Mouse (Mus musculus): Measurements from ENCODE around the gene Mdfi. TPM values are rescaled to one million over a fixed set of nuclear protein-coding genes. Genes with fewer than 3 reads are reported as not detected.
"Not testable (repeated sequence)": the region's sequence is repeated elsewhere in the genome, so short reads cannot be mapped to it uniquely, and the experiment has no call there.

Mdfi gene
- total RNA-seq (2021), result 1 to 10 TPM in 1 of 2 experiments, under 1 TPM in 1; 0.80 to 1.4 TPM

DNA sequence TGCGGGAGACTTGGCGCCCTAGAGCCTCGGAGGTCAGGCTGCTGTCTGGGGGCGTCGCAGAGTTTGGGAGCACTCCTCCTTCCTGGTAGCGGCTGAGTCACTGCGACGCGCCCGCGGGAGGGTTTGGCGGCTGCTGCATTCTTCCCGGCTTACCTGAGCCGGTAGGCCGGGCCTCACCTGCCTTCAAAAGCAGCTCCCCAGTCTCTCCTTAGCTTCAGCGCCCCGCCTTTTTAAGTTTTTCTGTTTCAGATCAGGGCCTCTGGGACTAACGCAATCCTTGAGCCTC, at the start of gene Mdfi:
Gene Mdfi (minus strand): TSS at position 210 of the 286 bp plus-strand sequence.
- intact Hi-C loops (cut with DNase I), result no loop called here
- no peak for DNase-seq (ENCODE audit: low spot score in 2 of 2)

DNA sequence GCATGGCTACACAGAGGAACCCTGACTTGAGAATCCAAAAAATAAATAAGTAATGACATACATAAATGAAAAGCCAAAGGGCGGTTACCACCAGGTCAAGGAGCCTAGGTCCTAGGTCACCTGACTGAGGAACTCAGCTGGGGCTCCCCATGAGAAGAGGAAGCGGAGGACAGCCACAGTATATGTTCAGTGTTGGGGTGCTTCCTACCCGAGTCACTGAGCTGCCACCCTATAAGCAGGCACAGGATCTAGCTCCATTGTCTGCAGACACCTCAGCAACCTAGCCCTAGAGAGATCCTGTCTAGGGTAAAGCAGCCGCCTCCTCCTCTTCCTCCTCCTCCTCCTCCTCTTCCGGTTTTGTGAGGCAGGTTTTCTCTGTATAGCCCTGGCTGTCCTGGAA, 48.6 kb upstream of the Mdfi start:
- intact Hi-C loops (cut with DNase I), result no loop called here
- no peak for DNase-seq (ENCODE audit: low spot score in 2 of 2)

DNA sequence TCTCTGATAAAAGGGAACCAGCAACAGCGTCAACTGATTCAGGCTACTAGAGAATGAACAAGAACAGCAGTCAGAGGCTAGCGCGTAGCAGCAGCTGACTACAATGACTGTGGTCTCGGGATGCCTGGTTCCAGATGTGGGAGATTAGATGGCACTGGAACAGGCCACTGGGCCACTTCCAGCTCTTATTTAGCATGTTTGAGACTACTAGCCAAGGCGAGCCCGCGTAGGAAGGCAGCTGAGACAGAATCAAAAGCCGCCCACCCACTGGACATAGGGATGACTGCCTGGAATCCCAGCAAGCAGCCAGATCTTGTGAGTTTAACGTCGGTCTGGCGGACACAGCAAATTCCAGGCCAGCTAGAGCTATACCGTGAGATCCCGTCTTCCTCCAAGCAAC, 46.8 kb upstream of the Mdfi start:
- intact Hi-C loops (cut with DNase I), result no loop called here
- DNase-seq (ENCODE audit: low spot score in 2 of 2), result peak in 1 of 2 experiments; percentile 59

DNA sequence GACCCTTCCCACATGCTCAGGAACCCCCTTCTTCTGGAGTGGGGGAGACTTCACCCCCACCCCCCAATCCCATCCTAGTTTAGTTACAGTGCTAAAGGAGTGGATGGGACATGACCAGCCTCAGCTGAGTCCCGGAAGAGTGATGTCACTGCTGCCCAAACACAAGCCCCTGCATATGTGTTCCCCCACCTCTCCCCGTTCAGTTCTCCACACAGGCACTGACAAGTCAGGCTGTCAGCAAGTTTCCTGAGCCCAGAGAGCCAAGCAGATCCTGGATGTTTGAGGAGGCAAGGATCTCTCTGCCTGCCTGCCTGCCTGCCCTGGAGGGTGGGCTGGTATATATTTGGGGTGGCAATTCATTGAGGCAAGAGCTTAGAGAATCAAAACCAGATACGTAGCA, 44.7 kb upstream of the Mdfi start:
- DNase-seq (ENCODE audit: low spot score in 2 of 2), result no peak
- intact Hi-C loops (cut with DNase I), result loop anchor here (5.0 to 10.0 kb wide), 3 partner anchors 142 to 526 kb away; partner anchors contain the start of genes Nfya and Tfeb

DNA sequence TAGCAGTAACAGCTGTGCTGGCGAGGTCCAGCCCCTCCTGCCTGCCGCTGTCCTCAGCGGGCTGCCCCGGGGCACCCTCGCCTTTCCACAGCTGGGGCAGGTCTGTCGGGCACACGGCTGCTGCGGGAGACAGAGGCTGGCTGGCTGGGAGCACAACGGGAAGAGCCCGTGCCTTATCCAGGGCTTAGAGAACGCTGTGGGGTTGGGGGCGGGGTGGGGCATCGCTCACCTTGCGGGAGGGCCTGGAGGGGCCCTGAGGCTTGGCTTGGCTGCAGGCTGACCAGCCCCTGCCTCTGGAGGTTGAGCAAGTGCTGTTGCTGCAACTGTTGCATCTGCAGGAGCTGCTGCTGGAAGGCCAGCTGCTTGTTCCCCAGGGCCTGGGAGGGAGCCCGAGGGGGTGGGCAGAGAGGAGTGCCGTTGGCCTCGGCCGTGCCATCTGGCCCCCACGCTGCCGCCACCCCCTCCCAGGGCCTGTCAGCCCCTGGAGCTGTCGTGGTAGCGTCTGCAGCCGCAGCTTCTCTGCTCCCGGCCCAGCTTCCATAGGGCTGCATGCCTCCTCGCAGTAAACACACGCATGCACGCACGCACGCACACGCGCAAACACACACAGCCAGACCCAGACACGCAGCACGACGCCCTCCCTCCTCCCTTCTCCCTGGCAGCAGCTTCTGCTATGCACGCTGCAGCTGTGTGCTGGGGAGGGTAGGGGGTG, 44.0 kb upstream of the Mdfi start:
- peak; percentile 80 to 87 for DNase-seq (ENCODE audit: low spot score in 2 of 2)
- intact Hi-C loops (cut with DNase I), result loop anchor here (5.0 to 10.0 kb wide), 3 partner anchors 141 to 526 kb away; partner anchors contain the start of genes Nfya and Tfeb

DNA sequence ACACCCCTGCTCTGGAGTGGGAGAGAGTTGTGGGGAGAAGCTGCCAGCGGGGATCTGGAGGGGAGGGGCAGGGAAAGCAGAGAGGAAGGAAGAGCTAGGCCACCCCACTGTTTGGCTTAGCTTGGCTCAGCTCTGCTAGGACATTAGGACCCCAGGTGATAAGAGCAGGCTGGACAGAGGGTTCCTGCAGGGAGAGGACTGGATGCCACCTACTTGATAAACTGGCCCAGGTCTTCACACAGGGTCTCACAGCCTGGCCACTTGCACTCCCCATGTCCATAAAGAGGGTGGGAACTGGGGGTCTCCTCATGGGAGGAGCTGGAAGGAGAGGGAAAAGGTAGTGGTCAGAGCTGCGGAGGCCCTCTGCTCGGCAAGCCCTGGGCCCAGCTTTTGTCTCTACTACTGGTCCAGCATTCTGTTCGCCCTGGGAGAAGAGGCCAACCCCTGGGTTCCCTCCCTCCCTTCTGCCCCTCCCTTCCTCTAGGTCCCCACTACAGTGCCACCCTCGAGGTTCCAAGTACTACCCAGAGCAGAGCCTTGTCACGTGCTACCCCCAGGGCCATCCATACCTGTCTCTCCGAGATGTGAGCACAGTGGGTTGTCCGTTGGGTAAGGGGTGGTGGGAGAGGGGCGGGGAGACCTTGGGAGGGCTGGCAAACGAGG, 43.4 kb upstream of the Mdfi start:
- intact Hi-C loops (cut with DNase I), result loop anchor here (5.0 to 10.0 kb wide), 3 partner anchors 141 to 527 kb away; partner anchors contain the start of genes Nfya and Tfeb
- DNase-seq (ENCODE audit: low spot score in 2 of 2), result peak in 1 of 2 experiments; percentile 17

DNA sequence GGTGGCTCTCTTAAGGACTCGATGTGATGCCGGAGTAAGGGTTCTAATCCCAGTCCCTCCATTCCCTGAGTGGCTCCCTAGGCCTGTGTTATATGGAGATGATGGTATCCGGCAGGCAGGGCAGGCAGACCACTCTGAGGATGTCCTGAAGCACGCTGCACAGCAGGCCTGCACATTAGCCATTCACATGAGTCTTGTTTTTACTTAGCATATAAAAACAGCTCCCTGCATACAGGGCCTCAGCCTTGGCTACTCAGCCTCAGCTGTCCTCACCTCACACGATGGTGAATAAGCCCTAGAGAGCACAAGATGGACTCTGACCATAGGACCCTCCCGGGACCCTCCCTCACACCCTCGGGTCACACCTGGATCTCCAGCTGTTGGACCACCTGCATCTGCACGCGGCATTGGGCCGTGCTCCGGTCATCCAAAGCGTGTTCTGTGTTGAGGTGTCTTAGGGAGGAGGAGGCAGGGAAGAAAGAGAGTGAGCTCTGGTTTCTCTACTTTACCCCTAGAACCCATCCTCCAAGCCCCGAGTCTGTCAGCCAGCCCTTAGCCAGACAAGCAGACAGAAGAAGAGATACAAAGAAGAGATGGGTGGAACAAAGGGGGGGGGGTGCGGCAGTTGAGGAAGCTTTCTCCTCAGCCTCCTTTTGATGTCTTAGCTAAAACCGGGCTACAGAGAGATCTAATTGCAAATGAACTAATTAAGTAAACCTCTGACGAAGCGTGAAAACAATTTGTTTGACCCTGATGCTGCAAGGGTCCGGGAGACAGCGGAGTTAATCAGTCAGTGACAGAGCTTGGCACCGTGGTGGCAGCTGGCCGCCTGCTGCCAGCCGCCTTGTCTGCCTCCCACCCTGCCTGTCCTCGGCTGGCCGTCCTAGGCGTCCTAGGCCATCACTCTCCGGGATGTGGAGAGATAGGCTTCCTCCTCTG, 42.6 kb upstream of the Mdfi start:
- intact Hi-C loops (cut with DNase I), result loop anchor here (5.0 to 10.0 kb wide), 3 partner anchors 140 to 528 kb away; partner anchors contain the start of genes Nfya and Tfeb
- DNase-seq (ENCODE audit: low spot score in 2 of 2), result no peak

DNA sequence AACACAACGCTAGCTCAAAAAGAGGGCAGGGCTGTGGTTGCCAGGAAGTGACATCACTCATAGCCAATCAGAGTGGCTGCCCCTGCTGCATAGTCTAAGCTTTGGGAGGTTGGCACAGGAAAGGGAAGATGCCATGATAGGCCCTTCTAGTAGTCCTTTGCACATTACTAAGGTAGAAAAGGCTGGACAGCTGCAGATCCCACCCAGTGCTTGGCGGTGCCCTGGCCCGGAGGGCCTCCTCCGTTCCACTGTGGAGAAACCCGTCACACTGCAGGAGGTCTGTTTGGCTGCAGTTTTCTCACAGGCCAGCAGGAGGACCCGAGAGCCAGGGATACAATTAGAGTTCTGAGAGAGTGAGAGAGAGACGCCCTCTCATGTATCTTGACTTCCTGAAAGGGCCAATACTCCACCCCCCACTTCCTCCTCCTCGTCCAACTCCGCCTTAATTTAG, 38.9 kb upstream of the Mdfi start:
- intact Hi-C loops (cut with DNase I), result loop anchor here (2.0 to 10.0 kb wide), 5 partner anchors 51 to 531 kb away; partner anchors contain the start of genes Foxp4 and Nfya

DNA sequence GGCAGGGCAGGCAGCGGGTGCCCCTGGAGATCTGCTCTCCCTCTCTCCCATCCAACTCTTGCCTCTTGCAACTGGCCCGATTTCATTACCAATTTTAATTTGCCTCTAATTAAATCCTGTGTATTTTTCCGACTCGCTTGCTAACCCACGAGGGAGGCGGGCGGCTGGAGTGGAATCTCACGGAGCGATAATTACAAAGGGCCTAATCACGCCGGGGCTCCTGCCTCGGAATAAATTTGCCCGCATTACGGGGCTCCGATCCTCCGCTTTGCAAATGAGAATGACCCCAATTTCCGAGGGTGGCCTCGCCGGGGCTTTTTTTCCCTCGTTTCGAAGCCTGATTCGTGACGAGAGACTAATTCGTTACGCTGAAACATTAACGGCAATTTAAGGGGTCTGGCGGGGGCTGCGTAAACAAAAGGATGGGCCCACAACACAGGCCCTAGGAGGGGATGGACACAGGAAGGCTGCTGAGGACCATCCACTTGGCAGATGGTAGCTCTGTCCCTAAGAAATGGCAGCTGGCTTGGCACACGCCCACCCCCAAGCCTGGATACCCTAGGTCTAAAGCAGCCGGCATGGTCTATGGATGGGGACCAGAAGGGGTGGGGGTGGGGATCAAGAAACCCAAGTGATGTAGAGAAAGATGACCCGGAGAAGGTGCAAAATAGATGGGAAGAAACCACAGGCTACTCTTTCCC, 38.0 kb upstream of the Mdfi start:
- DNase-seq (ENCODE audit: low spot score in 2 of 2), result peak in 1 of 2 experiments; percentile 24
- intact Hi-C loops (cut with DNase I), result loop anchor here (2.0 to 10.0 kb wide), 5 partner anchors 52 to 532 kb away; partner anchors contain the start of genes Foxp4 and Nfya

More for the DNA sequence above, 38.9 kb upstream of the Mdfi start:
- peak; percentile 88 to 95 for DNase-seq (ENCODE audit: low spot score in 2 of 2)

DNA sequence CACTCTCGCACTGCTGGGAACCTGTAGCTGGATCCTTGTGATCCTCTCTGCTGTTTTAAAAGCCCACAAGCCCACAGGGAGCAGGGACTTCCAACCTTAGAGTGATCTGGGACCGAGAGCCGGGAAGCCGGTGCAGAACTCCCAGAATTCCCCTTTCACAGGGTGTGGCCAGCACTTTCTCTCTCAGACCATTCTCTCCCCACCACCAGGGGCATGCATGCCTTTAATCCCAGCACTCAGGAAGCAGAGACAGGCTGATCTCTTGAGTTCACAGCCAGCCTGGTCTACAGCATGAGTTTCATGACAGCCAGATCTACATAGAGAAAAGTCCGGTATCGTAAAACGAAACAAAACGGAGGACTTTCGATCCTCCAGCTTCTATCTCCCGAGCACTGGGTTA, 35.4 kb upstream of the Mdfi start:
- intact Hi-C loops (cut with DNase I), result loop anchor here (5.0 to 10.0 kb wide), 3 partner anchors 177 to 535 kb away; partner anchors contain the start of gene Nfya
- no peak for DNase-seq (ENCODE audit: low spot score in 2 of 2)

DNA sequence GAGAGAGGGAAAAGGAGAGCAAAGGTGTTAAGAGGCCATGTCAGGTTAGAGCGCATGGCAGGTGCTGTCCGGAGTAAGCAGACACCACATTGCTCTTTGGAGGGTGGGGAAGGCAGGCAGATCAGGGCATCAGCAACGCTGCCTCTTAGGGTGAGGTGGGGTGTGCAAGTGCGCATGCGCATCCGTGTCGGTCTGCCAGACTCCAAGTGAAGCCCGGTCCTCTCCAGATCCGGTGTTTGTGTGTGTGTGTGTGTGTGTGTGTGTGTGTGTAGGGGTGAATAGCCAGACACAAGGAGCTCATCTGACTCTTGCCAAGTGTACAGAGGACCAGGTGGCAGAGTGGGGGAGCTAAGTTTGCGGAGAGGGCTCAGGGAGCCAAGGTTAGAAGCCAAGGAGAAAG, 31.5 kb upstream of the Mdfi start:
- no peak for DNase-seq (ENCODE audit: low spot score in 2 of 2)
- intact Hi-C loops (cut with DNase I), result no loop called here

DNA sequence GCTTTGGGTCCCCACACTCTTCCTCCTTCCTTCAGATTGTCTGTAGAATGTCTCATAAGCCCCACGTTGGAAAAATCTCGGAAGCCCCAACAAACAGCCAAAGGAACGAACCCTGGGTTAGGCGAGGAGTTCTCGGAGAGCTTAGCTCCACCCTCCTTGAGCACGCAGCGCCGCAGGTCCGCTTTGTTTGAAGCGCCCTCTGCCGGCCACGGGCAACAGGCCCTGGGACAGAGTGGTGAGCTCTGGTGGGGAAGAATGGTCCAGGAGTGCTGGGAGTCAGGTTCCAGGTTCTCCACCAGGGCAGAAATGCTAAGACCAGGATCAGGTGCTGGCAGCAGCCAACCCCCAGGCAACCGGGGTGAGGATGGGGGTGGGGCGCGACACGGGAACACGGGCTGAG, 30.0 kb upstream of the Mdfi start:
- intact Hi-C loops (cut with DNase I), result loop anchor here (1.0 kb wide), 1 partner anchor 71 kb away; no protein-coding TSS in a partner anchor

DNA sequence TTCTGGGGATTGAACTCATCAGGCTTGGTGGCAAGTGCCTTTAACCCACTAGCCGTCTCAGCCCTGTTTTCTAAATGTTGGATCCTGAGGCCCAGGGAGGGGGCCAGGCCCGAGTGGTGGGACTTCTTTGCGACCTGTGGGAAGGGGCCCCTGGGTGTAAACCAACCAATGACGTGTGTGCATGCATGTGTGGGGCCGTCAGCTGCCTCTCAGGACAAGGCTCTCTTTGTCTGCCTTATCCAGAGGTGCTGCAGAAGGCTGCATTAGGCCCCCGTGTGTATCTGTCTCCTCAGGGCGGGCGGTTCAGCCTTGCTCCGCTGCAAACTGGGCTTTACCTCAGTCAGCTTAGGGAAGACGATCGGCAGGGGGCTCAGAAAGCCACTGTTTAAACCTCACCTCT, 28.9 kb upstream of the Mdfi start:
- intact Hi-C loops (cut with DNase I), result no loop called here
- no peak for DNase-seq (ENCODE audit: low spot score in 2 of 2)

More for the DNA sequence above, 30.0 kb upstream of the Mdfi start:
- peak; percentile 76 to 78 for DNase-seq (ENCODE audit: low spot score in 2 of 2)

DNA sequence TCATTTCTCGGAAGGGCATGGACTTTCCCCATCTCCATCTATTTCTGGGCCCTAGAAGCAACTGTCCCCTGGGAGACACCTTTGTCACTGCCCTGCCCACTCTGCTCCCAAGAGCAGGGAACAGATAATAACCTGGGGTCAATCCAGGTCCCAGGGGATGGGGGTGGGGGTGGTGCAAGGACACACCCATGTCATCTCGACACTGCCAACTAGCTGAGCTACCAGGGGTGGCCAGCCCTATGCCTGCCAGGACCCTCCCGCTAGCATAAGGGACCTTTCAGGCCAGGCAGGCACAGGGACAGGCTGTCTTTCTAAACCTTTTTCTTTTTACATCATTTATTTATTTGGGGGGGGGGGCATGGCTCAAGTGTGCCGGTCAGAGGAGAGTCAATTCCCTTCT, 28.5 kb upstream of the Mdfi start:
- intact Hi-C loops (cut with DNase I), result no loop called here

DNA sequence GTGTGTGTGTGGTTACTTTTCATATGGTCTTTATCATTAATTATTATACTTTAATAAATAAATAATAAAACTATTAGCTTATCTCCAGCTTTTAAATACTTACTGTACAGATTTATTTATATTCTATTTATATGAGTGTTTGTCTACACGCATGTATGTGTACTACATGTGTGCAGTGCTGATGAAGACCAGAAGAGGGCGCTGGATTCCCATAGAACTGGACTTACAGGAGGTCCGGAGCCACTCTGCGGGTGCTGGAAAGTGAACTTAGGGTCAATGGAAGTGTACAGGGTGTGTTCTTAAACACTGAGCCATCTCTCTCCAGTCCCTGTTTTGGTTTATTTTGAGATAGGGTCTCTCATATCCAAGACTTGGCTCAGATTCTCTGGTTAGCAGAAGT, 21.1 kb upstream of the Mdfi start:
- intact Hi-C loops (cut with DNase I), result no loop called here
- no peak for DNase-seq (ENCODE audit: low spot score in 2 of 2)

More for the DNA sequence above, 28.5 kb upstream of the Mdfi start:
- DNase-seq (ENCODE audit: low spot score in 2 of 2), result no peak

DNA sequence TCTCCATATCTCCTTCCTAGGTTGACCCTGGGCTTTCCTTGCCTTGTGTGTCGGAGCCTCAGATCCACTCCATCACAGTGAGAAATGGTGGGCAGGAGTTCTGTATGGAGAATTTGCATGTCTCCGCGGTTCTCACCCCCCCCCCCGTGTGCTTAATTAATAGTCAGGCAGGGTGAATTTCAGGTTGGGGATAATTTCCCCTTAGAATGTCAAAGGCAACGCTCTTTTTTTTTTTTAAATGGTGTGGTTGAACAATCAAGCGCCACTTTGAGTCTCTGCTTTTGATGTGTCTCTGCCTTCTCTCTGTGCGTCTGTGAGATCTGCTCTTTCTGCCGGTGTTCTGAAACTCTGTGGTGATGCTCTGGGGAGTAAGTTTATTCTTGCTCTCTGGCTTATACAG, 20.4 kb upstream of the Mdfi start:
- intact Hi-C loops (cut with DNase I), result no loop called here
- DNase-seq (ENCODE audit: low spot score in 2 of 2), result no peak

DNA sequence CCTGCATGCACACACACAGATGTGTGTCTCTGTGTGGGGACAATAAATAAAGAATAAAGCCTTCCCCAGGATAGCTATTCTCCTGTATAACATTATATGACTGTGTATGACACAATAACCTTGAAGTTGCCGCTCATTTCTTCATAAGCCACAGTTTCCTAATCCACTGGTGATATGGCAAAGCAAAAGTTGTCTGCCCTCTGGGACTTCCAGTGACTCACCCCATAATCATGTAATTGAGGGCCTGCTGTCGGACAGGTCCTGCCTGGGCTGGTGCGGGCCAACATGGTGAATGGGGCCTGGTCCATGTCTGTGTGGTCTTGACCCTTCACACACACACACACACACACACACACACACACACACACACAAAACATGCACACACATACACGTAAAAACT, 19.3 kb upstream of the Mdfi start:
- intact Hi-C loops (cut with DNase I), result no loop called here
- no peak for DNase-seq (ENCODE audit: low spot score in 2 of 2)

DNA sequence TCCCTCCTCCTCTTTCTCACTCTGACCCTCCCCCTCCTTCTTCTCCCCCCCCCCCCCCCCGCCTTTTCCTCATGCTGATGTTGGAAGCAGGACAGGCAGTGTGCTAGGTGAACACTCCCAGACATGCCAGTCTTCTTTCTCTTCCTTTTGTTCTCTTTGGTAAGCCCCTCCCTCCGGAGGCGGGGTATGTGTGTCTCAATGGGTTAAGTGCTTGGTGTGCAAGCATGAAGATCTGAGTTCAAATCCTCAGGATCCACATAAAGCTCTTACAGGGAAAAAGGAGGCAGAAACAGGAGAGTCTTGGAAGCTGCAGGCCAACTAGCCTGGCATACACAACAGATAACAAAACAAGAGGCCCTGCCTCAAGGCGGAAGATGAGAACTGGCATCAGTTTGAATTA, 18.8 kb upstream of the Mdfi start:
- intact Hi-C loops (cut with DNase I), result no loop called here
- no peak for DNase-seq (ENCODE audit: low spot score in 2 of 2)

DNA sequence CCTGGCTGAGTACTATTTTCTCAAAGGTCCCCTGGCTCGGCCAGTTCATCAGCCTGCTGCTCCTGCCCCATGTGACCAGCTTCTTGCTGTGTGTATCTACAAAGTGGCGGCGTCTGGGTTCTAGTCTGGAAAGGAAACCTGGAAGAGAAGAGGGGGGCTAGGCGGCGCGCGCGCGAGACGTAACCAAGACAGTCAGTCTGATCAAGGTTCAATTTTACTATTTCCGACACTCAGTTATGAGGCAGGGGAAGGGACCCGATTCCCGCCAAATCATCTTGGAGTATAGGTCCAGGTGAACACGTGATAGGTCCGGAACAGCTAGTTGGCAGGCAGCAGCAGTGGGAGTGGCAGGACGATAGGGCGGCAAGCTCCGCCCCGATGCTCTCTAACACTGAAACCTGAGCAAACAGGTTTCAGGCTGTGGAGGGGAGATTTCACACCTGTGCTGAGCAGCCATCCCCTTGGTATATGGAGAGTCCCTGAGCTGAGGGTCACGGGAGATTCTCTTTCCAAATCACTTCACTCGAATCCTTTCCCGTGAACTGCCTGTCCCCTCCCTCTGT, 17.4 kb upstream of the Mdfi start:
- DNase-seq (ENCODE audit: low spot score in 2 of 2); intact Hi-C loops (cut with DNase I): not testable (repeated sequence)

Measured in left cerebral cortex, postnatal 25 days (tissue).